Mouse (Mus musculus) brain, embryonic 14.5 days (tissue): Measurements from ENCODE around the gene Rpp40.

ENCODE experiments used
- CTCF ChIP-seq: fragments of 200-500 bp; IDR thresholded peaks from 2 replicates; pipeline ENCODE4 v1.5.1; 2012; ENCODE audit warnings: inconsistent platforms, mild to moderate bottlenecking, moderate library complexity, borderline replicate concordance; ENCODE audit not compliant: insufficient read depth, insufficient read length; ENCODE audit errors: extremely low read depth
- POLR2A ChIP-seq: fragments of 200-500 bp; IDR thresholded peaks from 2 replicates; pipeline ENCODE4 v1.6.1; 2012; ENCODE audit warnings: mild to moderate bottlenecking, inconsistent platforms, borderline replicate concordance; ENCODE audit not compliant: poor library complexity, insufficient read depth, insufficient read length, severe bottlenecking; ENCODE audit errors: extremely low read depth

DNA sequence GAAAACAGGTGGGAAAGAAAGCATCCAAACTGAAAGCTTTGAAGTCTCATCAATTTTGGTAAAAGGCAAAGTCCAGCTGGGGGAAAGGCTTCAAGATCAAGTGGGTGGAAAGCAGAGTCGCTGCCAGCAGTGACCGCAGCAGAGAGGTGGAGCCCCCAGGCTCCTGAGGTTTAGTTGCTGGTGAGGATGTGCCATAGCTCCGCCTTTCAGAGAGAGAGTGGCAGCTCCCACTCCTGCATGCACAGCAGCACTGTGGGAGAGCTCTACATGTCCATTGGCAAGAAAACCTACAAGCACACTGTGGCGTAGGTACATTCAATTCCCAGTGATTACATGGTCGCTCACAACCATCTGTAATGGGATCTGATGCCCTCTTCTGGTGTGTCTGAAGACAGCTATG lies 27.1 kb downstream of the Rpp40 start:
- TF ChIP-seq POLR2A: no peak
- no peak for TF ChIP-seq CTCF
